Mouse (Mus musculus) brain, embryonic 14.5 days (tissue): ENCODE data around the gene Pbx2.

Experiments
- CTCF ChIP-seq: fragments of 200-500 bp; IDR thresholded peaks from 2 replicates; pipeline ENCODE4 v1.5.1; 2012; ENCODE audit warnings: inconsistent platforms, mild to moderate bottlenecking, moderate library complexity, borderline replicate concordance; ENCODE audit not compliant: insufficient read depth, insufficient read length; ENCODE audit errors: extremely low read depth
- POLR2A ChIP-seq: fragments of 200-500 bp; IDR thresholded peaks from 2 replicates; pipeline ENCODE4 v1.6.1; 2012; ENCODE audit warnings: mild to moderate bottlenecking, inconsistent platforms, borderline replicate concordance; ENCODE audit not compliant: poor library complexity, insufficient read depth, insufficient read length, severe bottlenecking; ENCODE audit errors: extremely low read depth

DNA sequence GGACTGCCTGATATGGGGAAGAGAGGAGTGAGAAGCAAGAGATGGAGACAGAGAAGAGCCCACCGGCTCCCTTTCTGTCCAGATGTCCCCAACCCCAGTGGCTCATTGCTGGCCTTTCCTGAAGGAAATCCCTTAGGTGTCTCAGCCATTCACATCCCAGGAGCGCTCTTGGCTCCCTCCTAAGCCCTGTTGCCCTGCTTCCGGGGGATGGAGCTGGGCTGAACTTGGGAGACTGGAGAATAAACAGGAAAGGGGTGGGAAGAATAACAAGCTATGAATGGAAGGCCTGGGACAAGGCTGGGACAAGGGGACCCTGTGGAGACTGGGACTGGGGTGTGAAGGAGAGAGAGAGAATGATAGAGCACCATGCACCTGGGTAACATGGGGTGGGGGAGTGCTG lies 26.3 kb upstream of the Pbx2 start:
- TF ChIP-seq POLR2A (no peak), CTCF (no peak)
